Comparison of ENCODE assay signal across 8 mouse cellular contexts in genomic region chr2:30134928-30135620, GRCm38 (mm10). TPM values are rescaled to one million over a fixed set of nuclear protein-coding genes. Genes with fewer than 3 reads are reported as not detected.
DNase-seq lines count a peak whose midpoint lies in the region; ATAC-seq and TF ChIP-seq lines count a peak whose summit lies in the region.

No protein-coding gene starts in this region.

- WGBS in hindbrain, embryonic 11.5 days = 60% methylated on average over 10 of the region's 10 CpGs
- 72% methylated on average over 10 of the region's 10 CpGs for WGBS in limb, embryonic 14.5 days
- WGBS in stomach, postnatal 0 days = 50% methylated on average over 10 of the region's 10 CpGs

- ATAC-seq in megakaryocyte, adult 5-6 weeks (ENCODE audit: poor library complexity, severe bottlenecking) = no peak
- ATAC-seq in hindbrain, embryonic 11.5 days (ENCODE audit: low FRiP score) = no peak
- no peak for ATAC-seq in limb, embryonic 14.5 days (ENCODE audit: low FRiP score, low read depth)
- ATAC-seq in stomach, postnatal 0 days (ENCODE audit: low FRiP score, low TSS enrichment) = no peak

- peak overlapping the region; percentile 92 for H3K4me3 ChIP-seq in megakaryocyte, embryonic 14.5 days (replicated peaks)
- H3K4me3 ChIP-seq in hindbrain, embryonic 11.5 days (ENCODE audit: low read depth, low read length) = peak overlapping the region; percentile 83
- peak overlapping the region; percentile 87; the same call in 1 of the 2 replicates for H3K4me3 ChIP-seq in limb, embryonic 14.5 days (replicated peaks; ENCODE audit: low read length)
- peak overlapping the region; percentile 87 for H3K4me3 ChIP-seq in stomach, postnatal 0 days (ENCODE audit: low read depth, low read length)

- TF ChIP-seq EP300 in stomach, postnatal 0 days (optimal IDR thresholded peaks at IDR 0.05) = no peak

- no peak for TF ChIP-seq CTCF in stomach, postnatal 0 days (IDR thresholded peaks at IDR 0.05; ENCODE audit: low read depth)

- no peak overlapping the region; the same call in 1 of the 2 replicates for H3K27ac ChIP-seq in hindbrain, embryonic 11.5 days (ENCODE audit: low read depth, low read length)
- no peak overlapping the region for H3K27ac ChIP-seq in limb, embryonic 14.5 days (replicated peaks; ENCODE audit: low read depth, low read length)
- peak overlapping the region; percentile 88 for H3K27ac ChIP-seq in stomach, postnatal 0 days (replicated peaks)

- TF ChIP-seq POLR2A in limb, embryonic 14.5 days (IDR thresholded peaks at IDR 0.05; ENCODE audit: borderline replicate concordance, extremely low read depth, insufficient read depth, insufficient read length) = no peak

- no peaks in the 10 kb centered on the region for H3K27me3 ChIP-seq in megakaryocyte, embryonic 14.5 days (replicated peaks)
- H3K27me3 ChIP-seq in hindbrain, embryonic 11.5 days (ENCODE audit: control insufficient read depth, insufficient read depth, low read length) = no peaks in the 10 kb centered on the region
- no peaks in the 10 kb centered on the region for H3K27me3 ChIP-seq in limb, embryonic 14.5 days (ENCODE audit: control insufficient read depth, insufficient read depth, low read length)
- H3K27me3 ChIP-seq in stomach, postnatal 0 days (ENCODE audit: control insufficient read depth, insufficient read depth, low read length) = no peaks in the 10 kb centered on the region

- H3K4me1 ChIP-seq in megakaryocyte, embryonic 14.5 days = peaks cover 42% of the 10 kb centered on the region
- H3K4me1 ChIP-seq in hindbrain, embryonic 11.5 days (replicated peaks; ENCODE audit: control insufficient read depth, insufficient read depth, low read length) = peaks cover 6% of the 10 kb centered on the region; the same call in 1 of the 2 replicates
- peaks cover 21% of the 10 kb centered on the region for H3K4me1 ChIP-seq in limb, embryonic 14.5 days (ENCODE audit: control insufficient read depth, insufficient read depth, low read length)
- peaks cover 7% of the 10 kb centered on the region for H3K4me1 ChIP-seq in stomach, postnatal 0 days (replicated peaks; ENCODE audit: control insufficient read depth, insufficient read depth)

- peak overlapping the region; percentile 89 for H3K4me2 ChIP-seq in hindbrain, embryonic 11.5 days (replicated peaks; ENCODE audit: low read depth, low read length)
- H3K4me2 ChIP-seq in limb, embryonic 14.5 days (replicated peaks; ENCODE audit: low read depth, low read length, severe bottlenecking) = peak overlapping the region; percentile 96
- peak overlapping the region; percentile 85 for H3K4me2 ChIP-seq in stomach, postnatal 0 days (replicated peaks; ENCODE audit: low read depth)

- H3K9ac ChIP-seq in hindbrain, embryonic 11.5 days (ENCODE audit: low read depth, low read length) = peak overlapping the region; percentile 78
- peak overlapping the region; percentile 77 for H3K9ac ChIP-seq in limb, embryonic 14.5 days (ENCODE audit: low read depth, low read length, severe bottlenecking)
- peak overlapping the region; percentile 84 for H3K9ac ChIP-seq in stomach, postnatal 0 days (ENCODE audit: low read length)

- DNase-seq in hindbrain, embryonic 11.5 days (ENCODE audit: low spot score) = no peak
- no peak for DNase-seq in limb, embryonic 14.5 days (ENCODE audit: low spot score)
- no peak for DNase-seq in stomach, postnatal 0 days (ENCODE audit: low spot score)
- no peak for DNase-seq in layer of hippocampus, postnatal 10 days (ENCODE audit: low spot score in 2 of 2)
- DNase-seq in thymus, postnatal 25 days = no peak
- no peak for DNase-seq in testis, postnatal 14 days (ENCODE audit: low spot score)

- H3K9me3 ChIP-seq in megakaryocyte, embryonic 14.5 days = no peaks in the 10 kb centered on the region
- H3K9me3 ChIP-seq in hindbrain, embryonic 11.5 days (ENCODE audit: control insufficient read depth, low read length) = no peaks in the 10 kb centered on the region
- no peaks in the 10 kb centered on the region for H3K9me3 ChIP-seq in limb, embryonic 14.5 days (ENCODE audit: control insufficient read depth, low read length)
- H3K9me3 ChIP-seq in stomach, postnatal 0 days (ENCODE audit: control insufficient read depth, low read length) = no peaks in the 10 kb centered on the region

- peaks cover 48% of the 10 kb centered on the region for H3K36me3 ChIP-seq in megakaryocyte, embryonic 14.5 days (replicated peaks; ENCODE audit: low read length)
- peaks cover 2% of the 10 kb centered on the region; the same call in 1 of the 2 replicates for H3K36me3 ChIP-seq in hindbrain, embryonic 11.5 days (ENCODE audit: control insufficient read depth, insufficient read depth, low read length)
- peaks cover 41% of the 10 kb centered on the region for H3K36me3 ChIP-seq in limb, embryonic 14.5 days (ENCODE audit: control insufficient read depth, insufficient read depth, low read length)
- H3K36me3 ChIP-seq in stomach, postnatal 0 days (ENCODE audit: control insufficient read depth, insufficient read depth, low read length) = peaks cover 4% of the 10 kb centered on the region; the same call in 1 of the 2 replicates

RNA-seq across cellular contexts. Expression of gene Tbc1d13, which starts 1.5 kb away (rescaled TPM):
- 18.0 and 28.7 TPM in 2 replicates for polyA plus RNA-seq in megakaryocyte, embryonic 14.5 days (2012; ENCODE audit: insufficient read depth, low replicate concordance)
- 21.2 and 25.8 TPM in 2 replicates for total RNA-seq in megakaryocyte, adult 5-6 weeks (2015)
- 36.5 and 50.0 TPM in 2 replicates for total RNA-seq in megakaryocyte, adult 5-6 weeks (2017)
- polyA plus RNA-seq in hindbrain, embryonic 11.5 days (2014; fragmentation: Nextera tagmentation; extraction: Ambion mirVana) = 16.3 and 20.6 TPM in 2 replicates
- polyA plus RNA-seq in limb, embryonic 14.5 days (2012; rRNA removed) = 49.9 and 62.9 TPM in 2 replicates
- 10.4 and 10.7 TPM in 2 replicates for polyA plus RNA-seq in limb, embryonic 14.5 days (2014; fragmentation: Nextera tagmentation; extraction: Ambion mirVana)
- 3.7 and 3.9 TPM in 2 replicates for polyA plus RNA-seq in stomach, postnatal 0 days (2015; fragmentation: Nextera tagmentation; extraction: Ambion mirVana)
- total RNA-seq in layer of hippocampus, postnatal 10 days (2021) = 10 to 100 TPM; 72.6 to 73.5 TPM

RNA-seq across cellular contexts. Expression of gene Zer1, which starts 10.7 kb away (rescaled TPM):
- 12.2 and 20.0 TPM in 2 replicates for polyA plus RNA-seq in megakaryocyte, embryonic 14.5 days (2012; ENCODE audit: insufficient read depth, low replicate concordance)
- total RNA-seq in megakaryocyte, adult 5-6 weeks (2015) = 10.1 and 11.7 TPM in 2 replicates
- 8.7 and 10.7 TPM in 2 replicates for total RNA-seq in megakaryocyte, adult 5-6 weeks (2017)
- 6.5 and 9.3 TPM in 2 replicates for polyA plus RNA-seq in hindbrain, embryonic 11.5 days (2014; fragmentation: Nextera tagmentation; extraction: Ambion mirVana)
- polyA plus RNA-seq in limb, embryonic 14.5 days (2012; rRNA removed) = 60.3 and 79.9 TPM in 2 replicates
- 9.7 and 11.0 TPM in 2 replicates for polyA plus RNA-seq in limb, embryonic 14.5 days (2014; fragmentation: Nextera tagmentation; extraction: Ambion mirVana)
- 2.9 and 3.1 TPM in 2 replicates for polyA plus RNA-seq in stomach, postnatal 0 days (2015; fragmentation: Nextera tagmentation; extraction: Ambion mirVana)
- 100 to 1,000 TPM; 121 to 126 TPM for total RNA-seq in layer of hippocampus, postnatal 10 days (2021)

RNA-seq across cellular contexts. Expression of gene Endog, which starts 36.2 kb away (rescaled TPM):
- polyA plus RNA-seq in megakaryocyte, embryonic 14.5 days (2012; ENCODE audit: insufficient read depth, low replicate concordance) = 16.4 and 28.0 TPM in 2 replicates
- total RNA-seq in megakaryocyte, adult 5-6 weeks (2015) = 2.3 and 4.1 TPM in 2 replicates
- total RNA-seq in megakaryocyte, adult 5-6 weeks (2017) = 2.9 and 4.0 TPM in 2 replicates
- polyA plus RNA-seq in hindbrain, embryonic 11.5 days (2014; fragmentation: Nextera tagmentation; extraction: Ambion mirVana) = 15.3 and 15.6 TPM in 2 replicates
- polyA plus RNA-seq in limb, embryonic 14.5 days (2012; rRNA removed) = 18.5 and 24.7 TPM in 2 replicates
- 20.9 and 22.6 TPM in 2 replicates for polyA plus RNA-seq in limb, embryonic 14.5 days (2014; fragmentation: Nextera tagmentation; extraction: Ambion mirVana)
- 35.3 and 41.2 TPM in 2 replicates for polyA plus RNA-seq in stomach, postnatal 0 days (2015; fragmentation: Nextera tagmentation; extraction: Ambion mirVana)
- total RNA-seq in layer of hippocampus, postnatal 10 days (2021) = 10 to 100 TPM; 23.4 to 24.6 TPM

RNA-seq across cellular contexts. Expression of gene Zdhhc12, which starts 41.6 kb away (rescaled TPM):
- 58.2 and 66.6 TPM in 2 replicates for polyA plus RNA-seq in megakaryocyte, embryonic 14.5 days (2012; ENCODE audit: insufficient read depth, low replicate concordance)
- 20.3 and 24.6 TPM in 2 replicates for total RNA-seq in megakaryocyte, adult 5-6 weeks (2015)
- total RNA-seq in megakaryocyte, adult 5-6 weeks (2017) = 8.2 and 10.7 TPM in 2 replicates
- polyA plus RNA-seq in hindbrain, embryonic 11.5 days (2014; fragmentation: Nextera tagmentation; extraction: Ambion mirVana) = 27.4 and 32.2 TPM in 2 replicates
- polyA plus RNA-seq in limb, embryonic 14.5 days (2012; rRNA removed) = 53.2 and 68.8 TPM in 2 replicates
- 21.9 and 23.2 TPM in 2 replicates for polyA plus RNA-seq in limb, embryonic 14.5 days (2014; fragmentation: Nextera tagmentation; extraction: Ambion mirVana)
- polyA plus RNA-seq in stomach, postnatal 0 days (2015; fragmentation: Nextera tagmentation; extraction: Ambion mirVana) = 27.7 and 27.8 TPM in 2 replicates
- total RNA-seq in layer of hippocampus, postnatal 10 days (2021) = 10 to 100 TPM; 19.6 to 19.7 TPM

RNA-seq across cellular contexts. Expression of gene Spout1, which starts 43.2 kb away (rescaled TPM):
- 19.0 and 20.8 TPM in 2 replicates for polyA plus RNA-seq in megakaryocyte, embryonic 14.5 days (2012; ENCODE audit: insufficient read depth, low replicate concordance)
- total RNA-seq in megakaryocyte, adult 5-6 weeks (2015) = 5.4 and 5.5 TPM in 2 replicates
- 8.5 and 11.7 TPM in 2 replicates for total RNA-seq in megakaryocyte, adult 5-6 weeks (2017)
- polyA plus RNA-seq in hindbrain, embryonic 11.5 days (2014; fragmentation: Nextera tagmentation; extraction: Ambion mirVana) = 62.1 and 65.9 TPM in 2 replicates
- 69.1 and 73.7 TPM in 2 replicates for polyA plus RNA-seq in limb, embryonic 14.5 days (2012; rRNA removed)
- 75.6 and 79.9 TPM in 2 replicates for polyA plus RNA-seq in limb, embryonic 14.5 days (2014; fragmentation: Nextera tagmentation; extraction: Ambion mirVana)
- 23.9 and 24.0 TPM in 2 replicates for polyA plus RNA-seq in stomach, postnatal 0 days (2015; fragmentation: Nextera tagmentation; extraction: Ambion mirVana)
- 10 to 100 TPM; 31.2 to 35.3 TPM for total RNA-seq in layer of hippocampus, postnatal 10 days (2021)
